In genomic region chr2:5011898-5012490, GRCm38 (mm10) we compare ENCODE assay signal across 1 mouse cellular context.
TF ChIP-seq lines count a peak whose summit lies in the region.

No protein-coding gene starts in this region.

TF ChIP-seq in MEL, 35 proteins besides CTCF, POLR2A, EP300 and RAD21 (continued from another document):
- TF ChIP-seq JUND (IDR thresholded peaks at IDR 0.05; ENCODE audit: low read depth, low read length) (no peak), E2F4 (IDR thresholded peaks at IDR 0.05; ENCODE audit: borderline replicate concordance, low read depth, low read length) (0 out of 2 replicates have a peak, but pooled peaks have one; percentile 46), ZC3H11A (IDR thresholded peaks at IDR 0.05; ENCODE audit: low read depth, low read length) (no peak), ELF1 (IDR thresholded peaks at IDR 0.05; ENCODE audit: low read depth, low read length) (peak; percentile 0; the same call in 1 of the 2 replicates), MAZ (IDR thresholded peaks at IDR 0.05; ENCODE audit: low read depth, low read length) (no peak), KAT2A (conservative IDR thresholded peaks at IDR 0.05; ENCODE audit: low read depth, low read length) (no peak), ZMIZ1 (IDR thresholded peaks at IDR 0.05; ENCODE audit: low read depth, low read length) (0 out of 2 replicates have a peak, but pooled peaks have one; percentile 9), MXI1 (IDR thresholded peaks at IDR 0.05; ENCODE audit: low read depth, low read length) (peak; percentile 86), HCFC1 (IDR thresholded peaks at IDR 0.05; ENCODE audit: low read depth, low read length) (no peak), MEF2A (IDR thresholded peaks at IDR 0.05; ENCODE audit: extremely low read depth, insufficient replicate concordance, low read depth, low read length, poor library complexity, severe bottlenecking) (no peak), ZNF384 (IDR thresholded peaks at IDR 0.05; ENCODE audit: low read depth, low read length) (no peak), MYC (IDR thresholded peaks at IDR 0.05; ENCODE audit: low read depth, low read length) (peak; percentile 77; the same call in 1 of the 2 replicates), USF2 (IDR thresholded peaks at IDR 0.05; ENCODE audit: borderline replicate concordance in 1 of 2, insufficient read depth in 1 of 2, low read depth in 1 of 2, low read length in 2 of 2) (no peak), UBTF (IDR thresholded peaks at IDR 0.05; ENCODE audit: borderline replicate concordance, insufficient read depth, low read depth, low read length) (no peak), TCF12 (IDR thresholded peaks at IDR 0.05; ENCODE audit: low read depth, low read length) (no peak), RCOR1 (IDR thresholded peaks at IDR 0.05; ENCODE audit: low read depth, low read length) (no peak)
